10 mouse cellular contexts compared by ENCODE assay signal in the genomic region with DNA sequence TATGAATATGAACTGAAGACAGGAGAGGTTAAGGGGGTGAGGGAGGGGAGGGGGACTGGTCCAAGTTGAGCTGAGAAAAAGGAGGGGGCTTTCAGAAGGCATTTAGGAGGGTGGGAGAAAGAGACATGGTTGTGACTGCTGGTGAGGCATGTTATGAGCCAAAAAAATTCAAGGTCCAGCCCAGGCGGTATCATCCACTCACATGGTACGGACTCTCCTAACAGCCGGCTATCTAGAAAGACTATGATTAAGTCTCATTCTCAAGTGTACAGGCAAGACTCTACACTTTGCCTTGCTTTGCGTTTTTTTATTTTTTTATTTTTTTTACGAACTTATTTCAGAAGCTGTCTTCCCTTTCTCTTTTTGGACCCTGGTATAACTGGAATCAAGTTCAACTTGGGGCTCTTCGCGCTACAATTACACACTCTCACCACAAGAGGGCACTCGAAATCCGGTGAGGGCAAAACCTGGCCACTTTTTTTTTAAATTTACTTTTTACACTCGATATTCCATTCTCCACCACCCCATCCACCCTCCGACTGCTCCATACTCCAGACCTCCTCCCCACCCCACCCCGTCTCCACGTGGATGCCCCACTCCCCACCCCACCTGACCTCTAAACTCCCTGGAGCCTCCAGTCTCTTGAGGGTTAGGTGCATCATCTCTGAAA.
DNase-seq lines count a peak whose midpoint lies in the region; ATAC-seq lines count a peak whose summit lies in the region.
"Had no signal": no experiment of that assay in that cellular context is flagged by ENCODE, and none has a peak within 500 bp of the region (broad histone marks: within the 10 kb centered on the region; RNA-seq: fewer than 3 reads in every experiment).

No protein-coding gene starts in this region.

- H3K4me3 ChIP-seq in heart, embryonic 10.5 days = no peak overlapping the region
- H3K4me3 ChIP-seq in forebrain, embryonic 11.5 days (ENCODE audit: low read depth, low read length) = no peak overlapping the region
- H3K4me3 ChIP-seq in neural tube, embryonic 11.5 days (ENCODE audit: low read depth, low read length) = no peak overlapping the region
- H3K4me3 ChIP-seq: embryonic facial prominence, embryonic 12.5 days; lung, embryonic 15.5 days had no signal

- H3K36me3 ChIP-seq in heart, embryonic 10.5 days = no peaks in the 10 kb centered on the region
- H3K36me3 ChIP-seq in forebrain, embryonic 11.5 days (ENCODE audit: control insufficient read depth, insufficient read depth, low read length) = no peaks in the 10 kb centered on the region
- no peaks in the 10 kb centered on the region for H3K36me3 ChIP-seq in neural tube, embryonic 11.5 days (ENCODE audit: control insufficient read depth, insufficient read depth, low read length)
- H3K36me3 ChIP-seq: embryonic facial prominence, embryonic 12.5 days; lung, embryonic 15.5 days had no signal

- H3K27ac ChIP-seq in heart, embryonic 10.5 days = no peak overlapping the region
- H3K27ac ChIP-seq in forebrain, embryonic 11.5 days (ENCODE audit: low read depth, low read length) = no peak overlapping the region
- no peak overlapping the region for H3K27ac ChIP-seq in neural tube, embryonic 11.5 days (ENCODE audit: low read depth, low read length)
- H3K27ac ChIP-seq: embryonic facial prominence, embryonic 12.5 days; lung, embryonic 15.5 days had no signal

- 0 out of 2 replicates have a peak, but pooled peaks have one; percentile 24 for ATAC-seq in forebrain, embryonic 11.5 days (replicated peaks; ENCODE audit: low FRiP score)
- ATAC-seq in neural tube, embryonic 11.5 days (ENCODE audit: insufficient read depth, low FRiP score, low TSS enrichment) = no peak

- no peak overlapping the region for H3K4me2 ChIP-seq in forebrain, embryonic 11.5 days (ENCODE audit: low read depth, low read length, severe bottlenecking)
- no peak overlapping the region for H3K4me2 ChIP-seq in neural tube, embryonic 11.5 days (ENCODE audit: low read depth)
- H3K4me2 ChIP-seq: embryonic facial prominence, embryonic 12.5 days; lung, embryonic 15.5 days had no signal

- no peak overlapping the region for H3K9ac ChIP-seq in forebrain, embryonic 11.5 days (ENCODE audit: low read length)
- no peak overlapping the region for H3K9ac ChIP-seq in neural tube, embryonic 11.5 days (ENCODE audit: low read length)
- H3K9ac ChIP-seq: embryonic facial prominence, embryonic 12.5 days; lung, embryonic 15.5 days had no signal

- DNase-seq in heart, adult 11 months = peak; percentile 86
- DNase-seq in heart, embryonic 10.5 days (ENCODE audit: low spot score) = no peak
- DNase-seq in A20 (ENCODE audit: low read depth, low spot score) = peak; percentile 36
- DNase-seq in adrenal gland, postnatal 25 days = peak; percentile 23
- peak; percentile 64 for DNase-seq in forebrain, embryonic 11.5 days (ENCODE audit: low spot score)
- DNase-seq in kidney, postnatal 36 days = peak; percentile 16 to 64
- DNase-seq in neural tube, embryonic 11.5 days (ENCODE audit: low spot score) = peak; percentile 36
- no peak for DNase-seq in yolk sac, embryonic 10.5 days (ENCODE audit: low spot score)

- WGBS in heart, embryonic 10.5 days = 35% methylated on average over 13 of the region's 13 CpGs
- 34% methylated on average over 13 of the region's 13 CpGs for WGBS in forebrain, embryonic 11.5 days
- WGBS in neural tube, embryonic 11.5 days = 32% methylated on average over 13 of the region's 13 CpGs

- H3K9me3 ChIP-seq in heart, embryonic 10.5 days = no peaks in the 10 kb centered on the region; the same call in 1 of the 2 replicates
- H3K9me3 ChIP-seq in forebrain, embryonic 11.5 days (ENCODE audit: control insufficient read depth, low read length) = no peaks in the 10 kb centered on the region; the same call in 1 of the 2 replicates
- no peaks in the 10 kb centered on the region for H3K9me3 ChIP-seq in neural tube, embryonic 11.5 days (ENCODE audit: control insufficient read depth, low read length)
- H3K9me3 ChIP-seq: embryonic facial prominence, embryonic 12.5 days; lung, embryonic 15.5 days had no signal

- peaks cover 10% of the 10 kb centered on the region; the same call in 1 of the 2 replicates for H3K27me3 ChIP-seq in heart, embryonic 10.5 days (ENCODE audit: insufficient read depth, poor library complexity, severe bottlenecking)
- no peaks in the 10 kb centered on the region for H3K27me3 ChIP-seq in forebrain, embryonic 11.5 days (ENCODE audit: control insufficient read depth, insufficient read depth, low read length)
- no peaks in the 10 kb centered on the region for H3K27me3 ChIP-seq in neural tube, embryonic 11.5 days (ENCODE audit: control insufficient read depth, insufficient read depth, low read length)
- H3K27me3 ChIP-seq: embryonic facial prominence, embryonic 12.5 days; lung, embryonic 15.5 days had no signal

- peaks cover 3% of the 10 kb centered on the region for H3K4me1 ChIP-seq in heart, embryonic 10.5 days
- no peaks in the 10 kb centered on the region for H3K4me1 ChIP-seq in forebrain, embryonic 11.5 days (replicated peaks; ENCODE audit: control insufficient read depth, insufficient read depth, low read length)
- H3K4me1 ChIP-seq in neural tube, embryonic 11.5 days (ENCODE audit: control insufficient read depth, insufficient read depth, low read length) = no peaks in the 10 kb centered on the region
- H3K4me1 ChIP-seq: embryonic facial prominence, embryonic 12.5 days; lung, embryonic 15.5 days had no signal

Comparison
In these comparisons a context has a peak if more than half of its experiments do, and no peak if none do; other contexts are left out.
1. DNase-seq: peak in heart, adult 11 months (single experiment), A20 (single experiment), adrenal gland, postnatal 25 days (single experiment), forebrain, embryonic 11.5 days (single experiment), kidney, postnatal 36 days (2 of 2) and neural tube, embryonic 11.5 days (single experiment); none in heart, embryonic 10.5 days (single experiment) and yolk sac, embryonic 10.5 days (single experiment).